ENCODE assay signal across 23 mouse cellular contexts in the genomic region with DNA sequence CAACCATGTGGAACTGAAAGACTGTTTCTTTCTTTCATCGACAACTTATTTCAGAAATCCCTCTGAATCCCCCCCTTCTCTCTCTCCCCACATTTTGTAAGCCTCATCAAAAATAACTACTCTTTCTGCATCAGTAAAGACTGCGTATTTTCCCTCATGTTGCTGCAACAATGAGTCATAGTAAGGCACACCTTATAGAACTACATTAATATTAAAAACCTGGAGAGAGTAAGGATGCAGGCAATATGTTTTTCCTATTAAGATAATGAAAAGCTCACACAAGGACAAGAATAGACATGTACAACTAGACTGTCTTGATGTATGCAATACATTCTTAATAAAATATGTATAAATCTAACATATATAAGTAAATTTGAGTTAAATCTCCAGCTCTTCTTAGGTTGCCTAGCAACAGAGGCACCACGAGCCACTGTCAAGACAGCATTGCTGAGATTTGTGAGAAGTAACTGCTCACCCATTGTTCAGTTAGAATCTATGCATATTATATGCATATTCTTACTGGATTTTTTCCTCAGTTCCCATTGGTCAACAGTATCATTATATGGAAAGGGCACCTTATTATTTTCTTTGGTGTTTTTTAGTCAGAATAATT.
DNase-seq lines count a peak whose midpoint lies in the region; ATAC-seq and TF ChIP-seq lines count a peak whose summit lies in the region.
"Had no signal": no experiment of that assay in that cellular context is flagged by ENCODE, and none has a peak within 500 bp of the region (broad histone marks: within the 10 kb centered on the region; RNA-seq: fewer than 3 reads in every experiment).

No protein-coding gene starts in this region.

- H3K27ac ChIP-seq in forebrain, embryonic 15.5 days (replicated peaks), result no peak overlapping the region
- H3K27ac ChIP-seq in midbrain, embryonic 16.5 days (ENCODE audit: low read length), result peak overlapping the region; percentile 58
- H3K27ac ChIP-seq: embryonic facial prominence, embryonic 13.5 days; limb, embryonic 12.5 days; liver, embryonic 12.5 days; stomach, embryonic 15.5 days had no signal

- H3K9me3 ChIP-seq in forebrain, embryonic 15.5 days, result no peaks in the 10 kb centered on the region
- H3K9me3 ChIP-seq in midbrain, embryonic 16.5 days (replicated peaks; ENCODE audit: control insufficient read depth, low read length, poor library complexity, severe bottlenecking), result no peaks in the 10 kb centered on the region
- H3K9me3 ChIP-seq: embryonic facial prominence, embryonic 13.5 days; heart, embryonic 12.5 days; limb, embryonic 12.5 days; liver, embryonic 12.5 days; stomach, embryonic 15.5 days had no signal

- peak; percentile 10 for DNase-seq in left cerebral cortex, adult 11 months (ENCODE audit: low spot score)
- DNase-seq in left cerebral cortex, adult 9 months (ENCODE audit: low spot score in 2 of 2), result no peak
- DNase-seq in brain, embryonic 14.5 days (ENCODE audit: low read depth), result peak; percentile 75
- no peak for DNase-seq in heart, adult 8-10 months (ENCODE audit: low spot score)
- DNase-seq in adrenal gland, adult (ENCODE audit: inconsistent age in 2 of 2, low spot score in 1 of 2), result no peak
- DNase-seq in T-cell, adult 2 months (ENCODE audit: low spot score), result no peak
- DNase-seq: adrenal gland, postnatal 10 days; cerebellum, adult 11 months; cerebellum, postnatal 10 days; heart, postnatal 14 days; kidney, adult 9 months; kidney, postnatal 36 days; lung, adult 2 months; lung, postnatal 36 days; right cerebral cortex, postnatal 25 days; thymus, adult 2 months had no signal

- no peak overlapping the region for H3K9ac ChIP-seq in forebrain, embryonic 15.5 days (replicated peaks)
- H3K9ac ChIP-seq in midbrain, embryonic 16.5 days (ENCODE audit: low read depth, low read length), result no peak overlapping the region
- H3K9ac ChIP-seq: embryonic facial prominence, embryonic 13.5 days; heart, embryonic 12.5 days; limb, embryonic 12.5 days; liver, embryonic 12.5 days; stomach, embryonic 15.5 days had no signal

- H3K36me3 ChIP-seq in forebrain, embryonic 15.5 days, result no peaks in the 10 kb centered on the region
- no peaks in the 10 kb centered on the region for H3K36me3 ChIP-seq in midbrain, embryonic 16.5 days (ENCODE audit: control insufficient read depth, insufficient read depth, low read length)
- H3K36me3 ChIP-seq: embryonic facial prominence, embryonic 13.5 days; heart, embryonic 12.5 days; limb, embryonic 12.5 days; liver, embryonic 12.5 days; stomach, embryonic 15.5 days had no signal

- no peaks in the 10 kb centered on the region for H3K4me1 ChIP-seq in forebrain, embryonic 15.5 days
- 0 out of 2 replicates have a peak, but pooled peaks cover 5% of the 10 kb centered on the region for H3K4me1 ChIP-seq in midbrain, embryonic 16.5 days (ENCODE audit: control insufficient read depth, insufficient read depth, low read length)
- H3K4me1 ChIP-seq: embryonic facial prominence, embryonic 13.5 days; heart, embryonic 12.5 days; limb, embryonic 12.5 days; liver, embryonic 12.5 days; stomach, embryonic 15.5 days had no signal

- H3K4me3 ChIP-seq in forebrain, embryonic 15.5 days, result no peak overlapping the region
- no peak overlapping the region for H3K4me3 ChIP-seq in midbrain, embryonic 16.5 days (ENCODE audit: low read depth, low read length)
- H3K4me3 ChIP-seq: embryonic facial prominence, embryonic 13.5 days; heart, embryonic 12.5 days; limb, embryonic 12.5 days; liver, embryonic 12.5 days; stomach, embryonic 15.5 days had no signal

- TF ChIP-seq CTCF in brain, embryonic 14.5 days (IDR thresholded peaks at IDR 0.05; ENCODE audit: borderline replicate concordance, extremely low read depth, insufficient read depth, insufficient read length), result no peak

- no peaks in the 10 kb centered on the region for H3K27me3 ChIP-seq in forebrain, embryonic 15.5 days
- H3K27me3 ChIP-seq in midbrain, embryonic 16.5 days (ENCODE audit: control insufficient read depth, insufficient read depth, low read depth, low read length), result no peaks in the 10 kb centered on the region
- H3K27me3 ChIP-seq: embryonic facial prominence, embryonic 13.5 days; heart, embryonic 12.5 days; limb, embryonic 12.5 days; liver, embryonic 12.5 days; stomach, embryonic 15.5 days had no signal

- no peak overlapping the region for H3K4me2 ChIP-seq in forebrain, embryonic 15.5 days (replicated peaks)
- H3K4me2 ChIP-seq in midbrain, embryonic 16.5 days (ENCODE audit: low read length), result no peak overlapping the region
- H3K4me2 ChIP-seq: embryonic facial prominence, embryonic 13.5 days; heart, embryonic 12.5 days; limb, embryonic 12.5 days; liver, embryonic 12.5 days; stomach, embryonic 15.5 days had no signal

- WGBS in forebrain, embryonic 15.5 days, result 55% methylated on average over 3 of the region's 3 CpGs
- 32% methylated on average over 3 of the region's 3 CpGs for WGBS in midbrain, embryonic 16.5 days

- no peak for TF ChIP-seq POLR2A in brain, embryonic 14.5 days (IDR thresholded peaks at IDR 0.05; ENCODE audit: borderline replicate concordance, extremely low read depth, insufficient read depth, insufficient read length, poor library complexity, severe bottlenecking)

- ATAC-seq in forebrain, embryonic 15.5 days (replicated peaks), result peak; percentile 86
- ATAC-seq in midbrain, embryonic 16.5 days, result peak; percentile 92
- ATAC-seq: liver, embryonic 12.5 days had no signal

Comparison
In these comparisons a context has a peak if more than half of its experiments do, and no peak if none do; other contexts are left out.
1. DNase-seq: peak in left cerebral cortex, adult 11 months (single experiment) and brain, embryonic 14.5 days (single experiment); none in left cerebral cortex, adult 9 months (0 of 2), heart, adult 8-10 months (single experiment), adrenal gland, adult (0 of 2) and T-cell, adult 2 months (single experiment).